Mouse (Mus musculus) myocyte (in vitro differentiated cells): ENCODE results near the gene 3110009E18Rik. TPM values are rescaled to one million over a fixed set of nuclear protein-coding genes. Genes with fewer than 3 reads are reported as not detected.

ENCODE experiments used
- H3K27me3 ChIP-seq: one replicate; pipeline ENCODE4 v1.6.1; 2011; ENCODE audit not compliant: control insufficient read depth, insufficient read depth, insufficient read length
- H3K36me3 ChIP-seq: one replicate; pipeline ENCODE4 v1.6.1; 2011; ENCODE audit not compliant: control insufficient read depth, insufficient read depth
- H3K4me2 ChIP-seq: one replicate; pipeline ENCODE4 v1.6.1; 2011; ENCODE audit warnings: low read depth, control low read depth
- H3K4me3 ChIP-seq: one replicate; pipeline ENCODE4 v1.5.1; 2011; ENCODE audit warnings: mild to moderate bottlenecking, control low read depth, moderate library complexity
- H3K79me2 ChIP-seq: one replicate; pipeline ENCODE4 v1.6.1; 2011; ENCODE audit not compliant: control insufficient read depth, insufficient read depth
- H3ac ChIP-seq: one replicate; pipeline ENCODE4 v1.6.1; 2011; ENCODE audit not compliant: control insufficient read depth, insufficient read length
- CEBPB ChIP-seq: IDR thresholded peaks from 2 replicates; pipeline ENCODE4 v1.6.1; 2011; ENCODE audit warnings: mild to moderate bottlenecking, moderate library complexity; ENCODE audit not compliant: poor library complexity, insufficient read depth, severe bottlenecking
- E2F4 ChIP-seq: IDR thresholded peaks from one replicate; pipeline ENCODE4 v1.6.1; 2011; ENCODE audit warnings: mild to moderate bottlenecking, control low read depth, moderate library complexity; ENCODE audit not compliant: insufficient read depth
- MAX ChIP-seq: IDR thresholded peaks from one replicate; pipeline ENCODE4 v1.6.1; 2011; ENCODE audit warnings: low read depth, mild to moderate bottlenecking, control low read depth
- MYOD1 ChIP-seq, 3 experiments: IDR thresholded peaks; one replicate each; pipeline ENCODE4 v1.6.1; 2011; ENCODE audit warnings: control low read depth in 2 of 3, low read depth in 2 of 3, mild to moderate bottlenecking in 2 of 3, moderate library complexity in 1 of 3; ENCODE audit not compliant: insufficient read length in 2 of 3, control insufficient read depth in 1 of 3
- MYOG ChIP-seq, 3 experiments: IDR thresholded peaks; one replicate each; pipeline ENCODE4 v1.6.1; 2011; ENCODE audit warnings: control low read depth in 2 of 3, low read depth in 2 of 3, mild to moderate bottlenecking in 2 of 3; ENCODE audit not compliant: insufficient read length in 2 of 3, control insufficient read depth in 1 of 3, insufficient read depth in 1 of 3
- POLR2A ChIP-seq: IDR thresholded peaks from one replicate; pipeline ENCODE4 v1.6.1; 2011; ENCODE audit warnings: low read depth, mild to moderate bottlenecking, control low read depth, moderate library complexity; ENCODE audit not compliant: insufficient read length
- POLR2AphosphoS2 ChIP-seq: IDR thresholded peaks from one replicate; pipeline ENCODE4 v1.6.1; 2011; ENCODE audit warnings: low read depth, control low read depth; ENCODE audit not compliant: insufficient read length
- REST ChIP-seq: IDR thresholded peaks from one replicate; pipeline ENCODE4 v1.6.1; 2011; ENCODE audit warnings: mild to moderate bottlenecking, control low read depth, moderate library complexity; ENCODE audit not compliant: insufficient read depth, insufficient read length
- SRF ChIP-seq: IDR thresholded peaks from one replicate; pipeline ENCODE4 v1.6.1; 2011; ENCODE audit warnings: low read depth; ENCODE audit not compliant: control insufficient read depth, insufficient read length
- TCF12 ChIP-seq: IDR thresholded peaks from one replicate; pipeline ENCODE4 v1.6.1; 2011; ENCODE audit warnings: mild to moderate bottlenecking, control low read depth; ENCODE audit not compliant: poor library complexity, insufficient read depth, severe bottlenecking
- TCF3 ChIP-seq: IDR thresholded peaks from one replicate; pipeline ENCODE4 v1.6.1; 2011; ENCODE audit warnings: low read depth, control low read depth; ENCODE audit not compliant: insufficient read length
- USF1 ChIP-seq: IDR thresholded peaks from one replicate; pipeline ENCODE4 v1.6.1; 2011; ENCODE audit warnings: low read depth, mild to moderate bottlenecking, control low read depth, moderate library complexity
- polyA plus RNA-seq: library from polyadenylated mRNA; unstranded; fragments of >200 nt; fragmentation: generic; extraction: Trizol; gene quantifications from one replicate; pipeline ENCODE4 v1.2.1, GENCODE M21; 2012; ENCODE audit warnings: missing spikeins

3110009E18Rik gene
- polyA plus RNA-seq, 1 experiment = 18.2 TPM

DNA sequence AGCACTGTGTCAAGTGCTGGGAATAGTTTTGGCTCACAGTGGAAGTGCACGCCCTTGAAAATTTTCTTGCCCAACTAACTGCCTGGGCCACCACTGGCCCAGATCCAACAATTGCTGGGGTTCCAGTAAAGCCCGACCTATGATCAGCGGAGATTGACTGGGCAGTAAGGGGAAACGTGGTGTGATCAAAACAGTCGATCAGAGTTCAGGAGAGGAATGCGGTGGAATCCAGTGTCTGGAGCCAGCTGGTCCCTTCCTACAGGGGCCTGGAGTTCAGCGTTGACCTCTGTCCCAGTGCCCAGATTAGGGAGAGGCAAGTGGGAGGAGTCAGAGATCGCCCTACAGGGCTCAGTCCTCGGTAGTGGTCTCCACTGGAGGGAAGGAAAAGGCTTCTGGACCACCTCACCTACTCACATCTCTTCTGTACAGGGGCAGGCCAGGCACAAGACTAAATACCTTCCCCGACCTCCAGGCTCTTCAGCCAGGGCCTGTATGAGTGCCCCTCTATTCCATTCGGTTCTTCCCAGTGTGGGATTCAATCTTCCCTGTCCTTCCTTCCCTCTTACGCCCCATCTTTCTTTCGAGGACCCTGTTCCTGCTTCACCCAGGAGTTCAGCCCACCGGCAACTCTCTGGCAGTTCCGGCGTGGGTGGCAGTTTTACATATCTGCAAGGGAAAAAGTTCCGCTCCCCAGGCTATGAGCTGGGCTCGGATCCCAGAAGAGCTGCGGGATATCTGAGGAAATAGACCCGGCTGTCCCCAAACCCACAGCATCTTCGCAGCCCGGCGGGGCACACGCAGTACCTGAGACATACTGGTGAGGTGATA is 632 bp upstream of the 3110009E18Rik start:
- no peaks in the 10 kb centered on the region for H3K27me3 ChIP-seq

GRCm38 (mm10) chr1:120121930-120122530 is 1.0 kb downstream of the 3110009E18Rik start:
- Histone ChIP-seq H3K27me3 (no peaks in the 10 kb centered on the region), H3ac (no peak overlapping the region), H3K4me3 (peak overlapping the region; percentile 94), H3K36me3 (no peaks in the 10 kb centered on the region), H3K79me2 (peaks cover 26% of the 10 kb centered on the region), H3K4me2 (peak overlapping the region; percentile 86)
- TF ChIP-seq TCF3 (no peak), MAX (no peak), MYOD1 (IDR thresholded peaks at IDR 0.05; ENCODE audit: control insufficient read depth in 1 of 3, insufficient read length in 2 of 3, low read depth in 2 of 3) (no peak), POLR2AphosphoS2 (no peak), E2F4 (no peak), SRF (no peak), POLR2A (no peak), REST (no peak), MYOG (IDR thresholded peaks at IDR 0.05; ENCODE audit: control insufficient read depth in 1 of 3, insufficient read depth in 1 of 3, insufficient read length in 2 of 3, low read depth in 2 of 3) (no peak), USF1 (no peak), CEBPB (no peak), TCF12 (no peak)

More for the DNA sequence above, 632 bp upstream of the 3110009E18Rik start:
- Histone ChIP-seq H3K4me2 (peak overlapping the region; percentile 87), H3K4me3 (peak overlapping the region; percentile 94), H3K36me3 (peaks cover 10% of the 10 kb centered on the region), H3ac (peak overlapping the region; percentile 18), H3K79me2 (peaks cover 26% of the 10 kb centered on the region)
- TF ChIP-seq MYOG (IDR thresholded peaks at IDR 0.05; ENCODE audit: control insufficient read depth in 1 of 3, insufficient read depth in 1 of 3, insufficient read length in 2 of 3, low read depth in 2 of 3) (no peak), USF1 (no peak), CEBPB (no peak), POLR2A (peak; percentile 29), E2F4 (no peak), POLR2AphosphoS2 (peak; percentile 78)

DNA sequence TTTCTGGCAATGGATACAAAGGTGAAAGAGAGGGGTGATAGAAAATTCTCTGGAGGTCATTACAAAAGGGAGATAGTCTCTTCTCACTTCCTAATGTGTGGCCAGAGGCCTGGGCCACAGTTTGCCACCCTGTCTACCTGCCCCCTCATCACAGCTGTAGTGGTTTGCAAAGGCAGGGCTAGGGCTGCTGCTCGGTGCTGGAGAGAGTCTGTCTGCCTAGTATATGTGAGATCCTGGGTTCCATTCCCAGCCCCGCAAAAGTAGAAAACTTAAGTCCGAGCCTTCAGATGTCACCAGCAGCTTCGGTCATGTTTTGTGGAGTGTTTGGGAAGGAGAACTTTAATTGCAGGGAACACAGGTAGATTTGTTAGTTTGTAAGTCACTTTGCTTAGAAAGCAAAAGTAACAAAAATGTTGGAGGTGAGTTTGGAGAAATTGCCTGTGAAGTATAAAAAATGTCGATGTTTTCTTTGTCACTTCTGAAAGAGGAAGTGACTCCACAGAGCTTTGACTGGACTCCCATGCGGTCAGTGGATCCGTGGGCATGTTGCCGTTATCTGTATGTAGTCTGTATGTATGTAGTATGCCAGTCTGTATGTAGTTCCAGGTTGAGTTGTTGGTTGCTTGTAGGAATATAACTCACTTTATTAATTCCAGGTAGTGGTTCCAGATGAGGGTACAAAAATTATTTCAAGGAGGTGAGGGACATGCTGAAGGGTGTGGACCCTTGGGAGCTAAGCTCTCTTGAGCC is 1.8 kb downstream of the 3110009E18Rik start:
- Histone ChIP-seq H3ac (no peak overlapping the region), H3K79me2 (peaks cover 19% of the 10 kb centered on the region), H3K36me3 (no peaks in the 10 kb centered on the region), H3K27me3 (no peaks in the 10 kb centered on the region), H3K4me2 (no peak overlapping the region), H3K4me3 (no peak overlapping the region)
- no peak for TF ChIP-seq CEBPB
- no peak for TF ChIP-seq MYOG (IDR thresholded peaks at IDR 0.05; ENCODE audit: control insufficient read depth in 1 of 3, insufficient read depth in 1 of 3, insufficient read length in 2 of 3, low read depth in 2 of 3)
- no peak for TF ChIP-seq POLR2AphosphoS2
- TF ChIP-seq TCF12 = no peak

GRCm38 (mm10) chr1:120124839-120125238 is 3.9 kb downstream of the 3110009E18Rik start:
- Histone ChIP-seq H3K79me2 (no peaks in the 10 kb centered on the region), H3K4me3 (no peak overlapping the region), H3K4me2 (peak overlapping the region; percentile 36), H3K27me3 (no peaks in the 10 kb centered on the region), H3ac (no peak overlapping the region), H3K36me3 (no peaks in the 10 kb centered on the region)
- no peak for TF ChIP-seq TCF12
- TF ChIP-seq REST = no peak
- no peak for TF ChIP-seq MYOD1 (IDR thresholded peaks at IDR 0.05; ENCODE audit: control insufficient read depth in 1 of 3, insufficient read length in 2 of 3, low read depth in 2 of 3)
- TF ChIP-seq SRF = no peak
- TF ChIP-seq MYOG (IDR thresholded peaks at IDR 0.05; ENCODE audit: control insufficient read depth in 1 of 3, insufficient read depth in 1 of 3, insufficient read length in 2 of 3, low read depth in 2 of 3) = no peak
- no peak for TF ChIP-seq E2F4
- no peak for TF ChIP-seq CEBPB

- H3K27me3 ChIP-seq = no peaks in the 10 kb centered on the region
- H3K4me3 ChIP-seq = no peak overlapping the region
- H3K36me3 ChIP-seq = no peaks in the 10 kb centered on the region
- peak overlapping the region; percentile 36 for H3K4me2 ChIP-seq
- no peak overlapping the region for H3ac ChIP-seq
- TF ChIP-seq E2F4 (no peak), USF1 (no peak), SRF (no peak), MAX (no peak), MYOD1 (IDR thresholded peaks at IDR 0.05; ENCODE audit: control insufficient read depth in 1 of 3, insufficient read length in 2 of 3, low read depth in 2 of 3) (no peak), TCF3 (no peak), POLR2AphosphoS2 (no peak), MYOG (IDR thresholded peaks at IDR 0.05; ENCODE audit: control insufficient read depth in 1 of 3, insufficient read depth in 1 of 3, insufficient read length in 2 of 3, low read depth in 2 of 3) (no peak), CEBPB (no peak)
- no peaks in the 10 kb centered on the region for H3K79me2 ChIP-seq
Measured at GRCm38 (mm10) chr1:120125471-120125870, 4.5 kb downstream of the 3110009E18Rik start.
